Mouse (Mus musculus): Measurements from ENCODE around the gene Taok3.

DNA sequence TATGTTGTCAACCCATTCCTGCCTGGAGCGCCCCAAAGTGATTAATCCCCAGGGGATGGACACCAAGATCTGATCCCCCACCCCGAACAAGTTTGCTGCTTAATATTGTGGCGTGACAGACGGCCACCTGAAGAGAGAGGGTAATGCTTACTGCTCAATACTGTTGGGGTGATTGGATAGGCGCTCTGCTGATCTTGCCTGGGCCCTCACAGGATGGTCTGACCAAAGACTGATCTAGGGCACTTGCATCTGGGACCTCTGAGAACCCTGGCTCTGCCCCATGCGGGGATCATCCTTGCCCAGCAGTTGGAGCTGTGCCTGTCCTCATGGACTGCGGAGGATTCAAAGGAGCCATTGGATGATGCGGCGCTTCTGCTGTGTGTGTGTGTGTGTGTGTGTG is 203.8 kb downstream of the Taok3 start:
- TF ChIP-seq CEBPB (IDR thresholded peaks at IDR 0.05; ENCODE audit: low read depth) (no peak), MYOD1 (IDR thresholded peaks at IDR 0.05; ENCODE audit: control insufficient read depth, insufficient read length, low read depth) (no peak), CTCF (IDR thresholded peaks at IDR 0.05; ENCODE audit: control insufficient read depth, insufficient read depth, insufficient read length) (no peak), USF1 (IDR thresholded peaks at IDR 0.05; ENCODE audit: low read depth) (no peak), MAX (IDR thresholded peaks at IDR 0.05) (no peak), FOSL1 (IDR thresholded peaks at IDR 0.05; ENCODE audit: insufficient read depth, low read length, poor library complexity, severe bottlenecking) (no peak)
